Mouse (Mus musculus): ENCODE data around the gene Dscaml1.

Gene Dscaml1

GRCm38 (mm10) chr9:45507482-45507881 lies 81.1 kb downstream of the Dscaml1 start:
- CTCF ChIA-PET = no interaction called here

- CTCF ChIA-PET = no interaction called here
Measured at GRCm38 (mm10) chr9:45510806-45511546, 84.5 kb downstream of the Dscaml1 start.

GRCm38 (mm10) chr9:45517993-45518705 lies 91.7 kb downstream of the Dscaml1 start:
- CTCF ChIA-PET = interaction anchor here (0.8 kb wide), 1 partner anchor 322 kb away, joined by 3 read pairs; no protein-coding TSS in a partner anchor

- CTCF ChIA-PET = no interaction called here
Measured at GRCm38 (mm10) chr9:45519841-45520240, 93.4 kb downstream of the Dscaml1 start.

GRCm38 (mm10) chr9:45522866-45523265 lies 96.4 kb downstream of the Dscaml1 start:
- CTCF ChIA-PET = no interaction called here

- CTCF ChIA-PET = no interaction called here
Measured at GRCm38 (mm10) chr9:45524505-45524904, 98.1 kb downstream of the Dscaml1 start.

GRCm38 (mm10) chr9:45533253-45533652 lies 106.8 kb downstream of the Dscaml1 start:
- CTCF ChIA-PET = no interaction called here

GRCm38 (mm10) chr9:45534472-45534988 lies 108.1 kb downstream of the Dscaml1 start:
- CTCF ChIA-PET = no interaction called here

GRCm38 (mm10) chr9:45537649-45538048 lies 111.2 kb downstream of the Dscaml1 start:
- CTCF ChIA-PET = no interaction called here

- CTCF ChIA-PET = no interaction called here
Measured at GRCm38 (mm10) chr9:45539265-45540044, 113.0 kb downstream of the Dscaml1 start.

GRCm38 (mm10) chr9:45546024-45546638 lies 119.7 kb downstream of the Dscaml1 start:
- CTCF ChIA-PET = no interaction called here

- CTCF ChIA-PET = interaction anchor here (0.7 kb wide), 1 partner anchor 252 kb away, joined by 3 read pairs; no protein-coding TSS in a partner anchor
Measured at GRCm38 (mm10) chr9:45546902-45547578, 120.6 kb downstream of the Dscaml1 start.

- CTCF ChIA-PET = no interaction called here
Measured at GRCm38 (mm10) chr9:45549796-45550195, 123.4 kb downstream of the Dscaml1 start.

GRCm38 (mm10) chr9:45550210-45550609 lies 123.8 kb downstream of the Dscaml1 start:
- CTCF ChIA-PET = no interaction called here

GRCm38 (mm10) chr9:45550662-45551061 lies 124.2 kb downstream of the Dscaml1 start:
- CTCF ChIA-PET = no interaction called here

- CTCF ChIA-PET = interaction anchor here (0.6 kb wide), 1 partner anchor 9 kb away, joined by 3 read pairs; no protein-coding TSS in a partner anchor
Measured at GRCm38 (mm10) chr9:45555036-45555826, 128.8 kb downstream of the Dscaml1 start.

- CTCF ChIA-PET = no interaction called here
Measured at GRCm38 (mm10) chr9:45556882-45557281, 130.5 kb downstream of the Dscaml1 start.

GRCm38 (mm10) chr9:45560987-45561386 lies 134.6 kb downstream of the Dscaml1 start:
- CTCF ChIA-PET = no interaction called here

GRCm38 (mm10) chr9:45566843-45567578 lies 140.6 kb downstream of the Dscaml1 start:
- CTCF ChIA-PET = interaction anchor here (0.6 kb wide), 1 partner anchor 29 kb away, joined by 3 read pairs; no protein-coding TSS in a partner anchor
